Mouse (Mus musculus): ENCODE results near the gene Ttc28.

- TF ChIP-seq CTCF (IDR thresholded peaks at IDR 0.05; ENCODE audit: low read depth, low read length) (no peak), POLR2A (IDR thresholded peaks at IDR 0.05; ENCODE audit: extremely low read depth, insufficient read depth, low read length) (no peak)
Measured at GRCm38 (mm10) chr5:111113183-111113582, 233.6 kb downstream of the Ttc28 start.
